Comparison of ENCODE assay signal across 9 mouse cellular contexts in genomic region chr16:72356515-72357357, GRCm38 (mm10). TPM values are rescaled to one million over a fixed set of nuclear protein-coding genes. Genes with fewer than 3 reads are reported as not detected.
A peak's percentile ranks its signal among the peaks of the same experiment; 100 is the strongest.
DNase-seq lines count a peak whose midpoint lies in the region; ATAC-seq and TF ChIP-seq lines count a peak whose summit lies in the region.
"Had no signal": no experiment of that assay in that cellular context is flagged by ENCODE, and none has a peak within 500 bp of the region (broad histone marks: within the 10 kb centered on the region; RNA-seq: fewer than 3 reads in every experiment).

No protein-coding gene starts in this region.

- H3K27me3 ChIP-seq in heart, embryonic 10.5 days (ENCODE audit: insufficient read depth, poor library complexity, severe bottlenecking): no peaks in the 10 kb centered on the region
- H3K27me3 ChIP-seq in liver, postnatal 0 days (ENCODE audit: insufficient read depth, low read length): no peaks in the 10 kb centered on the region
- no peaks in the 10 kb centered on the region for H3K27me3 ChIP-seq in liver, embryonic 12.5 days (replicated peaks)
- peaks cover 5% of the 10 kb centered on the region for H3K27me3 ChIP-seq in Patski

- H3K27ac ChIP-seq in heart, embryonic 10.5 days: no peak overlapping the region
- no peak overlapping the region for H3K27ac ChIP-seq in liver, postnatal 0 days (ENCODE audit: low read depth)
- no peak overlapping the region for H3K27ac ChIP-seq in liver, embryonic 12.5 days

- H3K9ac ChIP-seq in liver, postnatal 0 days (replicated peaks): no peak overlapping the region
- H3K9ac ChIP-seq in liver, embryonic 12.5 days: no peak overlapping the region

- TF ChIP-seq EP300 in liver, postnatal 0 days (IDR thresholded peaks at IDR 0.05; ENCODE audit: low read depth): no peak

- no peak overlapping the region for H3K4me3 ChIP-seq in heart, embryonic 10.5 days
- H3K4me3 ChIP-seq in liver, postnatal 0 days (ENCODE audit: low read depth, low read length): no peak overlapping the region
- no peak overlapping the region for H3K4me3 ChIP-seq in liver, embryonic 12.5 days

- H3K4me1 ChIP-seq in heart, embryonic 10.5 days: no peaks in the 10 kb centered on the region
- no peaks in the 10 kb centered on the region for H3K4me1 ChIP-seq in liver, postnatal 0 days (ENCODE audit: insufficient read depth)
- no peaks in the 10 kb centered on the region for H3K4me1 ChIP-seq in liver, embryonic 12.5 days

- POLR2A ChIA-PET in Patski (lab: Charles Lee): no interaction called here

- no peak for ATAC-seq in liver, postnatal 0 days
- ATAC-seq in liver, embryonic 12.5 days: no peak
- ATAC-seq in Patski: no peak
- ATAC-seq in megakaryocyte, adult 5-6 weeks (ENCODE audit: poor library complexity, severe bottlenecking): no peak

- DNase-seq in heart, adult 18-20 months: peak; percentile 7 to 29
- DNase-seq in heart, embryonic 10.5 days (ENCODE audit: low spot score): no peak
- DNase-seq in liver, postnatal 0 days: no peak
- peak; percentile 1 for DNase-seq in Patski (ENCODE audit: low read depth, low spot score)
- peak; percentile 42 for DNase-seq in lung, postnatal 10 days
- DNase-seq in urinary bladder, postnatal 4 days (ENCODE audit: low spot score in 2 of 2): no peak

- H3K4me2 ChIP-seq in liver, postnatal 0 days (ENCODE audit: low read depth, low read length): no peak overlapping the region
- H3K4me2 ChIP-seq in liver, embryonic 12.5 days: no peak overlapping the region

- WGBS in heart, embryonic 10.5 days: 80% methylated on average over 2 of the region's 2 CpGs
- 80% methylated on average over 2 of the region's 2 CpGs for WGBS in liver, postnatal 0 days (ENCODE audit: insufficient replicate concordance)
- WGBS in liver, embryonic 12.5 days (ENCODE audit: insufficient replicate concordance): 72% methylated on average over 2 of the region's 2 CpGs

- in situ Hi-C loops in Patski (cut with MboI; ENCODE audit: low pct_unique_long_range_greater_than_20kb): no loop called here

- peak; percentile 38 for TF ChIP-seq CTCF in liver, postnatal 0 days (IDR thresholded peaks at IDR 0.05; ENCODE audit: low read depth)
- TF ChIP-seq CTCF in Patski (IDR thresholded peaks at IDR 0.05): peak; percentile 34

- no peaks in the 10 kb centered on the region for H3K9me3 ChIP-seq in heart, embryonic 10.5 days
- H3K9me3 ChIP-seq in liver, postnatal 0 days (ENCODE audit: low read length): no peaks in the 10 kb centered on the region
- H3K9me3 ChIP-seq in liver, embryonic 12.5 days (replicated peaks): no peaks in the 10 kb centered on the region

- CTCF ChIA-PET in Patski (lab: Charles Lee): interaction anchor here (1.2 to 1.3 kb wide), 2 partner anchors 10 to 13 kb away, joined by 3 read pairs; no protein-coding TSS in a partner anchor

- H3K36me3 ChIP-seq in heart, embryonic 10.5 days: no peaks in the 10 kb centered on the region
- H3K36me3 ChIP-seq in liver, postnatal 0 days (replicated peaks; ENCODE audit: insufficient read depth, low read length): no peaks in the 10 kb centered on the region
- no peaks in the 10 kb centered on the region for H3K36me3 ChIP-seq in liver, embryonic 12.5 days

RNA-seq across cellular contexts. Expression of gene Robo1, which starts 48.6 kb away (rescaled TPM):
- total RNA-seq in heart, adult 18-20 months (2021): 1 to 10 TPM in 1 of 2 experiments, under 1 TPM in 1; 0.79 to 1.6 TPM
- 20.8 and 30.6 TPM in 2 replicates for polyA plus RNA-seq in heart, embryonic 10.5 days (2016; fragmentation: Nextera tagmentation; extraction: Ambion mirVana)
- 2.0 and 2.4 TPM in 2 replicates for polyA plus RNA-seq in liver, postnatal 0 days (2015; fragmentation: Nextera tagmentation; extraction: Ambion mirVana)
- 10.5 and 10.8 TPM in 2 replicates for polyA plus RNA-seq in liver, embryonic 12.5 days (2016; fragmentation: Nextera tagmentation; extraction: Ambion mirVana)
- polyA plus RNA-seq in Patski (2021): not detected
- not detected in 2 replicates for total RNA-seq in megakaryocyte, adult 5-6 weeks (2015)
- not detected in 2 replicates for total RNA-seq in megakaryocyte, adult 5-6 weeks (2017)
- total RNA-seq: neutrophil, adult 5-6 weeks had no signal

Comparison
In these comparisons a context has a peak if more than half of its experiments do, and no peak if none do; other contexts are left out.
1. DNase-seq: peak in heart, adult 18-20 months (2 of 2), Patski (single experiment) and lung, postnatal 10 days (single experiment); none in heart, embryonic 10.5 days (single experiment), liver, postnatal 0 days (single experiment) and urinary bladder, postnatal 4 days (0 of 2).